Mouse (Mus musculus) forebrain, embryonic 10.5 days (tissue): ENCODE measurements around the gene Actb. TPM values are rescaled to one million over a fixed set of nuclear protein-coding genes. Genes with fewer than 3 reads are reported as not detected.

ENCODE experiments used
- DNase-seq: peaks from one replicate; pipeline ENCODE4 v3.0.0-alpha.2; 2017; ENCODE audit warnings: low spot score; ENCODE audit errors: extremely low spot score
- H3K27ac ChIP-seq: fragments of 300-500 bp; sonication (generic); 2 replicates; pipeline ENCODE4 v1.5.1; 2016; ENCODE audit warnings: mild to moderate bottlenecking
- H3K27me3 ChIP-seq: fragments of 300-500 bp; sonication (generic); 2 replicates; pipeline ENCODE4 v1.6.1; 2016; ENCODE audit warnings: mild to moderate bottlenecking; ENCODE audit not compliant: poor library complexity, severe bottlenecking
- H3K36me3 ChIP-seq: fragments of 300-500 bp; sonication (generic); replicated peaks from 2 replicates; pipeline ENCODE4 v1.6.1; 2016; ENCODE audit warnings: mild to moderate bottlenecking, moderate library complexity
- H3K4me1 ChIP-seq: fragments of 300-500 bp; sonication (generic); 2 replicates; pipeline ENCODE4 v1.6.1; 2016
- H3K4me3 ChIP-seq: fragments of 300-500 bp; sonication (generic); 2 replicates; pipeline ENCODE4 v1.5.1; 2016; ENCODE audit warnings: mild to moderate bottlenecking, moderate library complexity
- H3K9me3 ChIP-seq: fragments of 300-500 bp; sonication (generic); 2 replicates; pipeline ENCODE4 v1.6.1; 2016; ENCODE audit warnings: mild to moderate bottlenecking, moderate library complexity
- WGBS: fragments of 180-500 bp; shearing (Covaris S2); methylation state at CpG from one replicate; pipeline ENCODE4 v1.1.7; 2016; 5-methylcytosine and 5-hydroxymethylcytosine counted together
- polyA plus RNA-seq: library from polyadenylated mRNA; unstranded; fragments of >200 nt; fragmentation: Nextera tagmentation; extraction: Ambion mirVana; gene quantifications from 2 replicates; pipeline ENCODE4 v1.2.1, GENCODE M21; 2016

Actb gene
- polyA plus RNA-seq, 1 experiment from 2014 or later = 12,868 TPM

DNA sequence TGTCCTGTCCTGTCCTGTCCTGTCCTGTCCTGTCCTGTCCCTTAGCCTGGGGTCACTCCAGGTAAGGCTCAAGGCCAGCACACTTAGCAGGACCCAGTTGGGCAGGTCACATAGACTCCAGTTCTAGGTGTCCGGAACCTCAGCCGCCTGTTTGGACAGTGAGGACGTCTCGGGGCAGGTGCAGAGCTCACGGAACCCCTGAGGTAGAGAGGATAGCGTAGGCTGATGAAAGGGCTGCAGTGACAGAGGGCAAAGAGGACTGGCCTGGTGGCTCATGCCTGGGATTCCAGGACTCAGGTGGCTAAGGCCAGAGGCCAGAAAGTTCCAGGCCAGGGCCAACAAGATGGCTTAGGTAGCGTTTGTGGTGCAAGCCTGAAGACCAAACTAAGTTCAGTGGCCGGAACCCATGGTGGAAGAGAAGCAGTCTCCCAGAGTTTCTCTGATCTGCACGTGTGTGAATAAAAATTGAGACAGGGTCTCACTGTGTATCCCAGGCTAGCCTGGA lies 24.7 kb upstream of the Actb start:
- Histone ChIP-seq H3K9me3 (no peaks in the 10 kb centered on the region), H3K27me3 (peaks cover 24% of the 10 kb centered on the region), H3K4me1 (peaks cover 44% of the 10 kb centered on the region), H3K4me3 (no peak overlapping the region), H3K36me3 (no peaks in the 10 kb centered on the region), H3K27ac (peak overlapping the region; percentile 41; the same call in 1 of the 2 replicates)
- WGBS = 83% methylated on average over 9 of the region's 9 CpGs
- DNase-seq = no peak

DNA sequence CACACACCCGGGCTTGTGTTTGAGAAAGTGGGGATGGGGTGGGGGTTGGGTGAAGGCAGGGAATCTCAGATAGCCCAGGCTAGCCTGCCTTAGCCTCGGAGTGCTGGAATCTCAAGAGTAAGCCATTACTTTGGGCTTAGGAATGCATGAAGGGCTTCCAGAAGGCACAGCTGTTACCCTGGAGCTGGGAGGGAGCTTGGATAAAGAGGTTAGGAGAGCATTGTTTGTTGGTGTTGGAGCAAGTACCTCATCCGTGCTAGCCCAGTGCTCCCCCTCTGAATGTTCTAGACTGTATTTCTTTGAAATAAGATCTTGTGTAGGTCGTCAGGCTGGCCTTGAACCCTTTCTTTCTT lies 22.8 kb upstream of the Actb start:
- H3K9me3 ChIP-seq = no peaks in the 10 kb centered on the region
- H3K27ac ChIP-seq = peak overlapping the region; percentile 86
- 18% methylated on average over 4 of the region's 4 CpGs for WGBS

DNA sequence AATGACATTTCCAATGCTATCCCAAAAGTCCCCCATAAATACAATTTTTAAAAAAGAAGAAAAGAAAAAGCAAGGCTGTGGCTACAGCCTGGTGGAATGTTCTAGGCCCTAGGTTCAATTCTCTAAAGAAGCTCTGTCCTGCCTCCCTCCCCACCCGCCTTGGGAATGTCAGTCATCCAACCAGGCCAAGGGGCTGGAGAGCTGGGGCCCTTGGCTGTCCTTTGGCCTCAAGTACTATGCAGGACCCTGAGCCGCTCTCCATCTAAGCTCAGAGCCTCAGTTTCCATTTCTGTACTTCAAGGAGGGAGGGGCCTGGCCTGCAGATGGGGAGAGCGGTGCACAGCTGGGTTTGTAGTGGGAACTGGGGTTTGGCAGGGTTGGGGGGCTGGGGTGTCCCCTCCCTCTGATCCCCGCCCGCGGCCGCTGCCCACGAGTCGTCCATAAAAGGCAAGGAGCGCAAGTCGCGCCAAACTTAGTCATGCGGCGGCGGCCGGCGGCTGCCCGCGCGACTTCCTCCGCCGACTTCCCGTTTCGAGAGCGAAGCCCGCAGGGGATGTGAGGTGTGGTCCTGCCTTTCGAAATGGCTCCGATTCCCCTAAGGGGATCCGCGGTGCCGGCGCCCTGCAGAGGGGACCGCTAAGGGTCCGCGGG lies 22.3 kb upstream of the Actb start:
- 5% methylated on average over 35 of the region's 35 CpGs for WGBS
- DNase-seq = peak; percentile 59
- peak overlapping the region; percentile 86 for H3K27ac ChIP-seq

More for the DNA sequence above, 22.8 kb upstream of the Actb start:
- Histone ChIP-seq H3K27me3 (peaks cover 24% of the 10 kb centered on the region), H3K36me3 (no peaks in the 10 kb centered on the region), H3K4me3 (peak overlapping the region; percentile 52), H3K4me1 (peaks cover 45% of the 10 kb centered on the region)
- DNase-seq = no peak

DNA sequence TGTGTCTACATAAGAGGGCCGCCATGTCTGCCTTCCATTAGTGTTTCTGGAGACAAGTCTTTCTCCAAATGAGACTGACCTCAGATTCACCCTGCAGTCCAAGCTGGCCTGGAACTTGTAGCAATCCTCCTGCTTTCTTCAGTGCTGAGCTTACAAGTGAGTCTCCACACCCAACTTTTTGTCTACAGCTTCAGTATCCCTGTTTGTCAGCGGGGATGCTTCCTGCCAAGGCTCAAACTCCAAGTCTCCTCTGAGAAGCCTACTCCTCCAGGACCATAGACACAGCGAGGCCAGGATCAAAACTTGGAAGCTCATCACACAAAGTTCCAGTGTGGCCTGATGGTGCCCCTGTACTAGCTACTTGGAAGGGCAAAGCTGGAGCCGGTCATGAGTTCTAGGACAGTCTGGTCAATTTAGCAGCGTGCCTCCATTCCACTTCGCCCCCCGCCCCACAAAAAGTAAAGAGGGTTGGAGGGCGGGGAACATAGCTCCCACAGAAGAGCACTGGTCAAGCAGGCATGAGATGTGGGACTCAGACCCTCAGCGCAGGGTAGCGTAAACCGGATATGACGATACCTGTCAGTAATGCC lies 20.9 kb upstream of the Actb start:
- peaks cover 24% of the 10 kb centered on the region for H3K27me3 ChIP-seq
- H3K27ac ChIP-seq = peak overlapping the region; percentile 75
- no peak overlapping the region for H3K4me3 ChIP-seq
- H3K4me1 ChIP-seq = peaks cover 47% of the 10 kb centered on the region
- no peaks in the 10 kb centered on the region for H3K36me3 ChIP-seq
- DNase-seq = no peak
- 0 out of 2 replicates have a peak, but pooled peaks cover 3% of the 10 kb centered on the region for H3K9me3 ChIP-seq
- WGBS = 95% methylated on average over 12 of the region's 12 CpGs

More for the DNA sequence above, 22.3 kb upstream of the Actb start:
- no peaks in the 10 kb centered on the region for H3K36me3 ChIP-seq
- H3K4me1 ChIP-seq = peaks cover 47% of the 10 kb centered on the region
- peak overlapping the region; percentile 52 for H3K4me3 ChIP-seq
- no peaks in the 10 kb centered on the region for H3K9me3 ChIP-seq
- H3K27me3 ChIP-seq = peaks cover 24% of the 10 kb centered on the region

DNA sequence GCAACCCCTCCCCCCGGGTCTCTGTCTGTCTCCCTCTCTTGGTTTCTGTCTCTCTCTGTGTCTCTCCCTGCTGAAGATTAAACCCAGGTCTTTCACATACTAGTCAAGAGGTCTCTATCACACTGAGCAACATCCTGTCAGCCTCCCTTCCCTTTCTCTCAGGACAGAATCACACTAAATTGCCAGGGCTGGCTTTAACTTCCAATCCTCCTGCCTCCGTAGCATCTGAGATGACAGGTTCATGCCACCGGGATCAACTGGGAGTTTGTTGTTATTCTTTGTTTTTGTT lies 20.3 kb upstream of the Actb start:
- Histone ChIP-seq H3K36me3 (no peaks in the 10 kb centered on the region), H3K27me3 (peaks cover 24% of the 10 kb centered on the region), H3K9me3 (0 out of 2 replicates have a peak, but pooled peaks cover 3% of the 10 kb centered on the region), H3K4me3 (no peak overlapping the region), H3K4me1 (peaks cover 42% of the 10 kb centered on the region), H3K27ac (peak overlapping the region; percentile 75)
- no peak for DNase-seq
- 55% methylated on average over 3 of the region's 3 CpGs for WGBS

- Histone ChIP-seq H3K9me3 (0 out of 2 replicates have a peak, but pooled peaks cover 3% of the 10 kb centered on the region), H3K27ac (peak overlapping the region; percentile 75), H3K4me3 (peak overlapping the region; percentile 22), H3K36me3 (no peaks in the 10 kb centered on the region), H3K4me1 (peaks cover 36% of the 10 kb centered on the region), H3K27me3 (peaks cover 24% of the 10 kb centered on the region)
- DNase-seq = no peak
- WGBS = 8% methylated on average over 13 of the region's 13 CpGs
Observed at GRCm38 (mm10) chr5:142926204-142926939, 19.8 kb upstream of the Actb start.

DNA sequence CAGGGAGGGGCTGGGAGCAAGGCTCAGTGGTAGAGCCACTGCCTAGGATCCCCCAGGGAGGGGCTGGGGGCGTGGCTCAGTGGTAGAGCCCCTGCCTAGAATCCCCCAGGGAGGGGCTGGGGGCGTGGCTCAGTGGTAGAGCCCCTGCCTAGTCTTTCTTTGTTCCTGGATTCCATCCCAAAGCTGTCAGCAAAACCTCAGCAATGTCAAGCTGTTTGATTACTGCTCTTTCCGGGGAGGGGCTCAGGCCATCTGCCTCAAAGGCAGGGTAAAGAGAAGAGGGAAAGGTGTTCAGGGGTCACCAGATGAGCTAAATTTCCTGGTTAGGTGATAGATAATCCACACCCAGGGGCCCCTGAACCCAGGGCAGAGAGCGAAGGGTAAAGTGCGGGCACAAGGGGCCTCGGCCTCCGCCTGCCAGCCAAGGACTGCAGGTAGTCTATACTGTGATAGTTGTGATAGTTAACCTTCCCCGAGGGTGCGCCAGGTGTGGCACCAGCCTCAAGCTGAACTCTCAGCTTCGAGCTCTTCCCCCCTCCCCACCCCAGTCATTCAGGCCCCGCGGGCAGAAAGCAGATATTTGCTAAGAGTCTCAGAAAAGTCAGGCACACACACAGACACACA lies 17.9 kb upstream of the Actb start:
- Histone ChIP-seq H3K4me1 (peaks cover 40% of the 10 kb centered on the region), H3K27me3 (peaks cover 23% of the 10 kb centered on the region), H3K36me3 (no peaks in the 10 kb centered on the region), H3K4me3 (no peak overlapping the region), H3K9me3 (0 out of 2 replicates have a peak, but pooled peaks cover 3% of the 10 kb centered on the region), H3K27ac (peak overlapping the region; percentile 16; the same call in 1 of the 2 replicates)
- DNase-seq = no peak
- WGBS = 85% methylated on average over 12 of the region's 12 CpGs

GRCm38 (mm10) chr5:142923781-142924180 lies 17.2 kb upstream of the Actb start:
- Histone ChIP-seq H3K27me3 (peaks cover 16% of the 10 kb centered on the region), H3K4me1 (peaks cover 34% of the 10 kb centered on the region), H3K27ac (no peak overlapping the region), H3K36me3 (no peaks in the 10 kb centered on the region), H3K9me3 (0 out of 2 replicates have a peak, but pooled peaks cover 3% of the 10 kb centered on the region), H3K4me3 (no peak overlapping the region)
- DNase-seq = no peak
- 80% methylated on average over 3 of the region's 3 CpGs for WGBS

DNA sequence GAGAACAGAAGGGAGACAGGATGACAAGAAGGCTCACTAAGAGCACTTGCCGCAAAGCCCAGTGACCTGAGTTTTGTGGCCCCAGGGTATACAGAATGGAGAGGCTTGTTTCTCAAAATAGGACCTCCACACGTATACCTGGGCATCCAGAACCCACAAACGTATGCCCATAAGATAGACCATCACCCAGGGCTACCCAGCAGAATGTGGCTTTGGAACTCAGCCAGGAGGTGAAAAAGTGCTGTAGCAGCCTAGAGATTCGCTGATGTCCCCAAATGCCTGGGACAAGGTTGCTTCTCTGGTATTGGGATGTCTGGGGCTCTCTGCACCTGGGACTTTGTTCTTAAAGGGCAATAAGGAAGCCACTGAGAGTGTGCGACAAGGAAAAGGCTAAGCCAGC lies 15.7 kb upstream of the Actb start:
- DNase-seq = no peak

GRCm38 (mm10) chr5:142921074-142921459 lies 14.5 kb upstream of the Actb start:
- Histone ChIP-seq H3K27ac (peak overlapping the region; percentile 32), H3K9me3 (0 out of 2 replicates have a peak, but pooled peaks cover 3% of the 10 kb centered on the region), H3K4me3 (no peak overlapping the region), H3K4me1 (peaks cover 16% of the 10 kb centered on the region), H3K27me3 (no peaks in the 10 kb centered on the region), H3K36me3 (no peaks in the 10 kb centered on the region)
- WGBS = 83% methylated on average over 6 of the region's 6 CpGs
- no peak for DNase-seq

More for the DNA sequence above, 15.7 kb upstream of the Actb start:
- Histone ChIP-seq H3K27me3 (0 out of 2 replicates have a peak, but pooled peaks cover 2% of the 10 kb centered on the region), H3K9me3 (0 out of 2 replicates have a peak, but pooled peaks cover 3% of the 10 kb centered on the region), H3K27ac (no peak overlapping the region), H3K4me1 (peaks cover 28% of the 10 kb centered on the region), H3K36me3 (no peaks in the 10 kb centered on the region), H3K4me3 (no peak overlapping the region)
- 88% methylated on average over 5 of the region's 5 CpGs for WGBS

DNA sequence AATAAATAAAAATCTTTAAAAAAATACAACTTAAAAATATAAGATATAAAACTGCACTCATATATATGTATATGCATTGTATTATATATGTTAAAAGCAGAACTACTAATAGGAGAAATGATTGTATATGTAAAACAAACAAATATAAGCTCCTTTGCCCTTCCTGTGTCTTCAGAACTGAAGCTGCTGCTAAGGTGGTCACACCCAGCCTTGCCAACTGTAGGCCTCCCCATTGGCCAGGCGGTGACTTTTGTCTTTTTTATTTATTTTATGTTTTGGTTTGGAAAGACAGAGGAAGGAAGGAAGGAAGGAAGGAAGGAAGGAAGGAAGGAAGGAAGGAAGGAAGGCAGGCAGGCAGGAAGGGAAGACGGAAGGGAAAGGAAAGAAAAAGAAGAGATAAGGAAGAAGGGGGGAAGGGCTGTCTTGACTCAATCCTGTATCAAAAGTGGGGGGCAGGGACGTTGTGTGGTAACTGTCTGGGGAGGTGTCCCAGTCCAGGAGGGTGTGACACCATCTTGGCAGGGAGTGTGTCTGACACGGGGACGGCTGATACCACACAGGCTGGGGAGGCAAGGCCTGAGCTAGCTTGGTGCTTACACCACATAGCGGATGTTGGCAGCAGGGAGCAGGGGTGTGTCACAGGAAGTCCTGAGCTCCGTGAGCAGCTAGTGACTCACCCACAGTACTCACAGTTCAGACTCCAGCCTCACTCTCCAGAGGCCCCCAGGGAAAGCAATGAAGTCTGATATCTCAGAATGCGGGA lies 13.9 kb upstream of the Actb start:
- peak overlapping the region; percentile 32 for H3K27ac ChIP-seq
- 0 out of 2 replicates have a peak, but pooled peaks cover 3% of the 10 kb centered on the region for H3K9me3 ChIP-seq
- DNase-seq = no peak
- WGBS = 70% methylated on average over 8 of the region's 8 CpGs
- no peaks in the 10 kb centered on the region for H3K36me3 ChIP-seq
- H3K27me3 ChIP-seq = no peaks in the 10 kb centered on the region
- H3K4me1 ChIP-seq = peaks cover 12% of the 10 kb centered on the region
- H3K4me3 ChIP-seq = no peak overlapping the region

- Histone ChIP-seq H3K27me3 (no peaks in the 10 kb centered on the region), H3K27ac (no peak overlapping the region), H3K4me1 (peaks cover 6% of the 10 kb centered on the region; the same call in 1 of the 2 replicates), H3K4me3 (no peak overlapping the region), H3K36me3 (no peaks in the 10 kb centered on the region), H3K9me3 (no peaks in the 10 kb centered on the region)
- DNase-seq = no peak
- WGBS = 93% methylated on average over 8 of the region's 8 CpGs
Observed at GRCm38 (mm10) chr5:142917402-142917801, 10.8 kb upstream of the Actb start.
